Mouse (Mus musculus) C2C12 (cell line): Measurements from ENCODE around the gene Tlk1.

Source experiments
- CTCF ChIP-seq: IDR thresholded peaks from one replicate; pipeline ENCODE4 v1.5.1; 2011; ENCODE audit not compliant: control insufficient read depth, insufficient read depth, insufficient read length
- FOSL1 ChIP-seq: IDR thresholded peaks from one replicate; pipeline ENCODE4 v1.8.0; 2011; ENCODE audit warnings: mild to moderate bottlenecking, low read length; ENCODE audit not compliant: poor library complexity, insufficient read depth, severe bottlenecking

GRCm38 (mm10) chr2:70741901-70742300, 83.6 kb downstream of the Tlk1 start:
- TF ChIP-seq FOSL1 = no peak
- TF ChIP-seq CTCF = no peak
